ENCODE assay signal across 8 mouse cellular contexts in the genomic region with DNA sequence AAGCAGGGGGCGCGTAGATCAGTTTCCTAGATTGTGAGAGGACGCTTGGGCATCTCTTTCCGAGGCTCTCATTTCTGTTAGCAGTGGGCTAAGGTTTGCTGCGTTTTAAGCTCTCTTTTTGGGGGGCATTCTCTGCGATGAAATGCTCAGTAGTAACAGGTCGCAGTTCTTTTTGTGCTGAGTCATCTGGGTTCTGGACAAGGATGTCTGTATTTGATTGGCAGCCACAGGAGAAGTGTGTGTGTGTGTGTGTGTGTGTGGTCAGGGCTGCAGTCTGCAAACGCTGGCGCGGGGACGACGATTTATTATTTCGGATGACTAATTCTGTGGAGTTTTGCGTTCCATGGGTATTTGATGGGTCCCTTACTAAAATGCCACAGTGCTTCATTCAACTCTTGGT.
A peak's percentile ranks its signal among the peaks of the same experiment; 100 is the strongest.
DNase-seq lines count a peak whose midpoint lies in the region; ATAC-seq lines count a peak whose summit lies in the region.
"Had no signal": no experiment of that assay in that cellular context is flagged by ENCODE, and none has a peak within 500 bp of the region (broad histone marks: within the 10 kb centered on the region; RNA-seq: fewer than 3 reads in every experiment).

No protein-coding gene starts in this region.

- H3K4me2 ChIP-seq in embryonic facial prominence, embryonic 15.5 days (replicated peaks) = peak overlapping the region; percentile 30
- H3K4me2 ChIP-seq in limb, embryonic 11.5 days (ENCODE audit: low read depth, severe bottlenecking) = peak overlapping the region; percentile 18; the same call in 1 of the 2 replicates

- H3K4me3 ChIP-seq in embryonic facial prominence, embryonic 15.5 days (replicated peaks) = no peak overlapping the region
- H3K4me3 ChIP-seq in limb, embryonic 11.5 days (ENCODE audit: low read depth, low read length) = no peak overlapping the region

- 0 out of 2 replicates have a peak, but pooled peaks cover 8% of the 10 kb centered on the region for H3K4me1 ChIP-seq in embryonic facial prominence, embryonic 15.5 days
- peaks cover 14% of the 10 kb centered on the region for H3K4me1 ChIP-seq in limb, embryonic 11.5 days (ENCODE audit: control insufficient read depth, insufficient read depth, low read length)

- peak; percentile 22 for DNase-seq in retina, postnatal 1 day
- no peak for DNase-seq in retina, embryonic 14.5 days (ENCODE audit: low spot score)
- peak; percentile 51 for DNase-seq in limb, embryonic 11.5 days (ENCODE audit: low spot score)
- no peak for DNase-seq in liver
- DNase-seq in cerebellum, postnatal 4 days (ENCODE audit: low spot score in 2 of 2) = no peak
- DNase-seq: lung, adult 18-20 months had no signal

- H3K9me3 ChIP-seq in embryonic facial prominence, embryonic 15.5 days (replicated peaks) = no peaks in the 10 kb centered on the region
- no peaks in the 10 kb centered on the region for H3K9me3 ChIP-seq in limb, embryonic 11.5 days (ENCODE audit: control insufficient read depth, low read length)

- no peaks in the 10 kb centered on the region for H3K36me3 ChIP-seq in embryonic facial prominence, embryonic 15.5 days
- H3K36me3 ChIP-seq in limb, embryonic 11.5 days (ENCODE audit: control insufficient read depth, insufficient read depth, low read length) = no peaks in the 10 kb centered on the region

- H3K9ac ChIP-seq in embryonic facial prominence, embryonic 15.5 days = no peak overlapping the region
- no peak overlapping the region for H3K9ac ChIP-seq in limb, embryonic 11.5 days (ENCODE audit: low read length)

- no peak for ATAC-seq in embryonic facial prominence, embryonic 15.5 days (ENCODE audit: insufficient number of reproducible peaks, low FRiP score, low TSS enrichment, low read depth)
- no peak for ATAC-seq in limb, embryonic 11.5 days (ENCODE audit: insufficient number of reproducible peaks, low FRiP score, low TSS enrichment, low read depth)
- no peak for ATAC-seq in granulocyte monocyte progenitor cell, adult 5-6 weeks (replicated peaks; ENCODE audit: poor library complexity, severe bottlenecking)

- WGBS in embryonic facial prominence, embryonic 15.5 days = 18% methylated on average over 14 of the region's 14 CpGs
- WGBS in limb, embryonic 11.5 days = 13% methylated on average over 14 of the region's 14 CpGs

- H3K27me3 ChIP-seq in embryonic facial prominence, embryonic 15.5 days = no peaks in the 10 kb centered on the region
- H3K27me3 ChIP-seq in limb, embryonic 11.5 days (ENCODE audit: control insufficient read depth, insufficient read depth, low read length) = no peaks in the 10 kb centered on the region

- no peak overlapping the region for H3K27ac ChIP-seq in embryonic facial prominence, embryonic 15.5 days (replicated peaks)
- peak overlapping the region; percentile 64 for H3K27ac ChIP-seq in limb, embryonic 11.5 days (replicated peaks; ENCODE audit: low read depth, low read length)

Comparison
In these comparisons a context has a peak if more than half of its experiments do, and no peak if none do; other contexts are left out.
1. DNase-seq: peak in retina, postnatal 1 day (single experiment) and limb, embryonic 11.5 days (single experiment); none in retina, embryonic 14.5 days (single experiment), liver (single experiment) and cerebellum, postnatal 4 days (0 of 2).